Mouse (Mus musculus): ENCODE data around the gene Usf2. TPM values are rescaled to one million over a fixed set of nuclear protein-coding genes. Genes with fewer than 3 reads are reported as not detected.
"Not testable (repeated sequence)": the region's sequence is repeated elsewhere in the genome, so short reads cannot be mapped to it uniquely, and the experiment has no call there.

The Usf2 gene
- total RNA-seq, 2 experiments from 2014 or later: 134 to 139 TPM

DNA sequence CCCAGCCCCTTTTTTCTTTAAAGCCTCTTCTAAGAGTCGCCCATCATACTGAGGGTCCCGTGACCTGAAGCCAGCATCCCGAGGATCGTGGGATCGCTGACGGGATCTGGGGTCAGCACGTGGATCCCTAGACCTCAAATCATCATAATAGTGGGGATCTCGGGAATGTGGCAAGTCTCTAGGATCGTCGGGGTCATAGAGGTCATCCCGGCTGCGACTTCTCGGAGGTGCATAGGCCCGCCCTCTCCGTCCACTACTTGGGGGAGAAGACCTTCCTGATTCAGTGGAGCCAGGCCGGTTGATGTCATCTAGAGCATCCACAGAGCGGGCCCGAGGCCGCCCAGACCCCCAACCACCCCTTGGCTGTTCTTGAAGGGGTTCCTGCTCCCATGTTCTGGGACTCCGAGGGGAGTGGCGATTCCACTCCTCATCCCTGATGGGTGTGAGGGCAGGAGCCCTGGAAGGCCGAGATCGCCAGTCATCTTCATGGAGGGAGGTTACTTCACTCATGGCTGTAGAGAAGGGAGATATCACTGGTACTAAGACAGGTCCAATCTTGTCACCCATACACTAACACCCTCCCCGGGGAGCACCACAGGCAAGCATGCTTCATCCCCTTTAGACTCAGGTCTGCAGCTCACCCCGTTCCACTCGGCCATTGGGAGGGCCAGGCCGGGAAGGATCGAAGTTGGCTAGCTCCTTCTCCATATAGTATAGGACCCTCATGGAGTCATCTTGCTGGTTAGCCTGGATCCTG, 1.7 kb upstream of the Usf2 start:
- no peak for DNase-seq (ENCODE audit: low spot score in 2 of 2)

DNA sequence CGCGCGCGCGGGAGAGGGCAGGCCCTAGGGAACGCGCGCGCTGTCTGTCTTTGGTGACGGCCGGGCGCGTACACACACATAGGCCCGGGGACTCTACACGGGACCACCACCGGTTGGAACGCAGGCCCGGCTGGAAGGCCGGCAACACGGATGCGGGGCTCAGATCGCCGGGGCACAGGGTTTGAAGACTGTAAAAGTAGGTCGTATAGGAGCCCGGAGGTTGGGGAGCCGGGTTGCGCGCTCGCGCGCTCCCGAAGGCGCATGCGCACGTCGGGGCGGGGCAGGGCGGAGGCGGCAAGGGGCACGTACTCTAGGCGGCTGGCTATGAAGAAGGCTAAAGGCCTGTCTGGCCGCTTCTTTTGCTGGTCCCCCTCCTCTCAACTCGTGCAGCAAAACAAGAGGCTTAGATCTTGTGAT, 772 bp upstream of the Usf2 start:
- peak; percentile 88 to 93 for DNase-seq (ENCODE audit: low spot score in 2 of 2)

DNA sequence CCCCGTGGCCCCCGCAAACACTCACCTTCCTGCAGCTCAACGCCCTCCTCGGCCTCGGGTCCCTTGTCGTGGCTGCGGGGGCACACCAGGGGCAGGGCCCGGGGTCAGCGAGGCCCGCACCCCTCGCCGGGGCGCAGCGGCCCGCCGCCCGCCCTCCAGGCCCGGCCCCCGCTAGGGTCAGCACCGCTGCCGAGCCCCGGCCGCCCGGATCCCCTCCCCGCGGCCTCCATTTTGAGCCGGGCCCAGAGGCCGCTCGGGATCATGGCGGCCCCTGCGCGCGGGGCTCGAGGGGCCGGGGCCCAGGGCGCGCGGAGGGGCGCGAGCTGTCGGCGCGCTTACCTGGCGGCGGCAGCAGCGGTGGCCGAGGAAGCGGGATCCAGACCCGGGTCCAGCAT, 249 bp downstream of the Usf2 start:
- DNase-seq (ENCODE audit: low spot score in 2 of 2): peak; percentile 27 to 36

DNA sequence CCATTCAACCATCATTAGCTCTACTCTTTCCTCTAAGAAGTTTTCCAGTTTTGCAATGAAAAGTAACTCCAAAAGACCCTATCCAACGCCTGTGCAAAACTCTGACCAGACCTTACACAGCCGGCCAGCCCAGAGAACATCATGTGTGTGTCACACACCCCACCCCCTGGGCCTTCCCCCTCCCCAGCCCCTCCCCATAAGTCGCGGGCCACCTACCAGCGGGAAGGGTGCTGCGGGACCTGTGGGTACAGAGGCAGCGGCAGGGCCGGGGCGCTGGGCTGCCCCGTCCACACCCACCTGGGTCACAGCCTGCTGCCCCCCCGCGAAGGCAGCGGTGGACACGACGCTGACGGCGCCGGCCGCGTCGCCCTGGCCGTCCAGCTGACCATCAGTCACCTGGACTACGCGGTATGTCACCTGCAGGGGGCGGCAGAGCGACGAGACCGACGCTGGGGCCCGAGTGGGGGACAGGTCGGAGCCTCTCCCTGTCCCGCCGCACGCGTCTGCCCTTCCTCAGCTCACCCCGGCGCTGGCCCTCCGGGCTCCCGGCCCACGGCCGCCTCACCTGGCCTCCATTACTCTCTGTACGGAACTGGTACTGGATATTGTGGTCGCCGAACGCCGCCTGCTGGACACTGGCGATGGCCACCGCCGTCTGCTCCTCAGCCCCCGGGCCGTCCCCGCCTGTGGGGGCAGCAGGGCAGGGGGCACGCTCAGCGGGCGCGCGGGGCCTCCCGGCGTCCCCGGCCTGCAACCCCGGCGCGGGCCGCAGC, 833 bp downstream of the Usf2 start:
- peak; percentile 63 to 72 for DNase-seq (ENCODE audit: low spot score in 2 of 2)

DNA sequence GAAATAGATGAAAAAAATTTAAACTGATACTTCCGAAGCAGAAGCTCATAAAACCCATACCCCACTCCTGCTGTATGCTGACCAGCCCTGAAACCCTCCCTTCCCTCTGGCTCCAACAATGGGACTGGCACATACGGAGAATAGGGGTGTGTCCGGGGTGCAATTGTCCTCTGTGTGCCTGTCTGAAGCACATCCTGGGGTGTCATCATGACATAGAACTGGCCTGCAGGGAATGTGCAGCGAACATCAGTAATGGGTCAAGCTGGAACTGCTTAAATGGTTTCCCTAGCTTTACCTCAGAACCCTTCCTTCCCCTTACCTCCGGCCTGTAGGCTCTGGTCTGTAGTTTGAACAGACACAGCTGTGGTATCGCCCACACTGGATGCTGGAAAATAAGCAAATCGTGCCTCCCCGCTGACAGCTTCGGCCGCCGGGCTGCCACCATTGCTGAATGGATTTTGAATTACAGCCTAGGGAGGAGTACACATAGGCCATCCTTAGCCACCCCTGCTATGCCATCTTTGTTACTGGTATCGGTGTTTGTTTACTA, 1.6 kb downstream of the Usf2 start:
- no peak for DNase-seq (ENCODE audit: low spot score in 2 of 2)

DNA sequence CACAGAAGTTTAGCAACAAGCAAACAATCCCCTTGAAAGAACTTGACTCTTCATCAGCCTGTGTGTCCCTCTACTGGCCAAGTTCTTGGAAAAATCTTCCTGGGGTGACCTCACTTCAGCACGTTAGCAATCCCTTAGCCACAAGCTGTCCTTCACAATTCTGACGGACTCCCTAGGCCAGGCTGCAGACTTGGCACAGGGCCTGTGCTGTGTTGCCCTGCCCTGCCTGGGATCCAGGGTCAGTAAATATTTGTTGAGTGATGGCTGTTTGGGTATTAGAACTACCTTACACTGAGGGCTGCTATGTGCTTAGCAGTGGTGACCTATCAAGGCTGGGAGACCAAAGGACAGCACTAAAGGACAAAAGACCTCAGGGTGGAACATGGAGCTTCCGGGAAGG, 2.6 kb downstream of the Usf2 start:
- no peak for DNase-seq (ENCODE audit: low spot score in 2 of 2)

DNA sequence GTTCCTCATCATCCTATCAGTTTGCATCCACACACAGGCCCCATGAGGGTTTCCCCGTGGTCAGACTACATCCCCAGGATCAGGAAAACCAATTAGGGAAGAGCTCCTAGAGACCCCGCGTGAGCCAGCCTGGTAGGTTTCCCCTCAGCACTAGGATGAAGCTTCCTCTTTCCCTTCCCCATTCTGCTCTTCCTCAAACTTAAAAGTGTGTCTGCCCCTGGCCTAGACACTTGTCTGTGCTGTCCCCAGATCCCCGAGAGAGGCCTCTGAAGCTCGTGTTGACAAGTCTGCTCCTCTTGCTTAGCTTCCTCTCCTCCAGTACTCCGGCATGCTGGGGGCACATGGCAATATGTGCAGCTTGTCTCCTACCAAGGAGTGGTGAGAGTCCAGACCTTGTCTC, 3.1 kb downstream of the Usf2 start:
- no peak for DNase-seq (ENCODE audit: low spot score in 2 of 2)

DNA sequence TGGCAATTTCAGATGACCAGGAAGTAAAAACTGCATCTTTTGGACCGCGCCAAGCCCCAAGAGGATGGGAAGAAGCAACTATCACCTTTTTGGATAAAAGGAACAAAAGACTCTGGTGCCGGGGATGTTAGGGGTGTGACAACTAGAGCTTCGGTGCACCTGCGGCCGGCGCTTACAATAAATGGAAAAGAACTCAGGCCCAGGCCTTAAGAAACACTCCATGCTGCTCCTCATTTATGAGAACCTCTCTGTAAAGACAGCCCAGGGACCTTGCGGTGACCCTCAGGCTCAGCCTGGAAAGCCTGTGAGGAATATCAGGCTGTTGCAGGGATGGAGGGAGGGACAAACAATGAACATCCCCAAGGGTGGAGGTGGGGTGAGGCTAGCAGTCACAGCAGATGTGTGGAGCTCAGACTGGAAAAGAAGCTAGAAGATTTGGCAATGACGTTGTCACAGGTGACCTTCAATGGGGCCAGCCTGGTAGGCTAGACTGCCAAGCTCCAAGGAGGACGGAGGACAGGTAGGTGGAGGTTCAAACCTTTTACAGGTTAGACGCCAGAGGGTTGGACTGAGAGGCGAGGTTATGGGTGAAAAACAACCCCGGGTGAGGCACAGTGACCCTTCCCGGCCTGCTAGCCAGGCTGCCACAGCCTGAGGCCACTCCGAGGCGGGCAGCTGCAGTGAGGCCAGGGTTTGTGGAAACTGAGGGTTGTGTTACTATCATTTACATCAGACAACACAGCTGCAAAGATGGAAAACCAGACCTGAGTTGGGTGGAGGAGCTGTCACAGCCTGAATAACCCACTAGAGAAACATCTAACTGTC, 4.0 kb downstream of the Usf2 start:
- DNase-seq (ENCODE audit: low spot score in 2 of 2): no peak

DNA sequence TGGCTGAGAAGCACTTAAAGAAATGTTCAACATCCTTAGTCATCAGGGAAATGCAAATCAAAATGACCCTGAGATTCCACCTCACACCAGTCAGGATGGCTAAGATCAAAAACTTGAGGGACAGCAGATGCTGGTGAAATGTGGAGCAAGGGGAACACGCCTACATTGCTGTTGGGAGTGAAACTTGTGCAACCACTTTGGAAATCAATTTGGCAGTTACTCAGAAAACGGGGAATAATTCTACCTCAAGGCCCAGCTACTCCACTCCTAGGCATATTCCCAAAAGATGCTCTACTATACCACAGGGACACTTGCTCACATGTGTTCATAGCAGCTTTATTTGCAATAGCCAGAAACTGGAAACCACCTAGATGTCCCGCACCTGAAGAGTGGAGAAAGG, 6.7 kb downstream of the Usf2 start:
- DNase-seq (ENCODE audit: low spot score in 2 of 2): not testable (repeated sequence)

DNA sequence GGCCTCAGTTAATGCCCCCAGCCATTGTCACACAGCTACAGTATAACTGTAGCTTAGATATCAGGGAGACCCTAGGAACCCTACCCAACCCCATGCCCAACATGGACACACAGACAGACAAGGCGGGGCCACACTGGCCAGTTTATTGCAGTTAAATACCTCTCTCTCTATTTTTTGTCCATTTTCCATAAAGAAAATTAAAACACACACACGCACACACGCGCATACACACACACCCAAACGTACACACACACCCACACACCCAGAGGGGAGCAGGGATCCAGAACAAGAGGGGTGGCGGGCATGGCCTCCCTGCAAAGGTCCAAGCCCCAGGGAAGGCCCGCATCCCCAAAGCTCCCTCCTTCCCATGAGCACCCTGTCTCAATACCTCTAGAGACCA, 10.7 kb downstream of the Usf2 start:
- DNase-seq (ENCODE audit: low spot score in 2 of 2): no peak

DNA sequence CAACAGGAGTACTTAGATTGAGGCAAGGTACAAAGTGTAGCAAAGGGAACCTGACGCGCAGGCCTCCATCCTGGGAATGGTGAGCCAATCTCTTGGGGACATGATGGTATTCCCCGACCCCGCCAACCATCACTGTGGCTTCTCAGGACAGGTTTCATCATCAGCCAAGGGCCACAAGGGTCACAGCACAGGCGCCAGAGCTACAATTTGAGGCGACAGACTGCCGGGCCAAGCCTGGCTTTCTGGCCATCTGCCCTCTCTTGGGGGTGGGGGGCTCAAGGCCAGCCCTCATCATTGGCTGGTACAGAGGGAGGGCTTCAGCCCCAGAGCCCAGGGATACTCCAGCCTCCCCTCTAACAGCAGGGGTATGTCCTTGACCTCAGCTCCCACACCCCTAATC, 11.1 kb downstream of the Usf2 start:
- not testable (repeated sequence) for DNase-seq (ENCODE audit: low spot score in 2 of 2)

DNA sequence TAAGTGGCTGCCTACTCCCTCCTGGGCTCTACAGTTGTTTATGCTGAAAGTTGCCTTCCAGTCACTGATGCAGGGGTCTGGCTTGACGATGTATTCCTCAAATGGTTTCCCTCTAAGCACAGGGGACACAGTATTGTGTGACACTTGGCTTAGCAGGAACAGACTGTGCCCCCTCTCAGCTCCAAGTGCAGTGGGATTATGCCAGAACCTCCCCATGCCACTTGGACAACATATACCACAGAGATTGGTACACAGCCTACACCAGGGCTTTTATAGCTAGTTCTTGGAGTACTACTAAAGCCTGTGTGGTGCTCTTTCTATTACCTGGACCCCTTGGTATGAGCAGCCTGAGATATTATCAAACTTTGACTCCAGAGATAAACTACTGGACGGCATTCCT, 11.9 kb downstream of the Usf2 start:
- DNase-seq (ENCODE audit: low spot score in 2 of 2): not testable (repeated sequence)

DNA sequence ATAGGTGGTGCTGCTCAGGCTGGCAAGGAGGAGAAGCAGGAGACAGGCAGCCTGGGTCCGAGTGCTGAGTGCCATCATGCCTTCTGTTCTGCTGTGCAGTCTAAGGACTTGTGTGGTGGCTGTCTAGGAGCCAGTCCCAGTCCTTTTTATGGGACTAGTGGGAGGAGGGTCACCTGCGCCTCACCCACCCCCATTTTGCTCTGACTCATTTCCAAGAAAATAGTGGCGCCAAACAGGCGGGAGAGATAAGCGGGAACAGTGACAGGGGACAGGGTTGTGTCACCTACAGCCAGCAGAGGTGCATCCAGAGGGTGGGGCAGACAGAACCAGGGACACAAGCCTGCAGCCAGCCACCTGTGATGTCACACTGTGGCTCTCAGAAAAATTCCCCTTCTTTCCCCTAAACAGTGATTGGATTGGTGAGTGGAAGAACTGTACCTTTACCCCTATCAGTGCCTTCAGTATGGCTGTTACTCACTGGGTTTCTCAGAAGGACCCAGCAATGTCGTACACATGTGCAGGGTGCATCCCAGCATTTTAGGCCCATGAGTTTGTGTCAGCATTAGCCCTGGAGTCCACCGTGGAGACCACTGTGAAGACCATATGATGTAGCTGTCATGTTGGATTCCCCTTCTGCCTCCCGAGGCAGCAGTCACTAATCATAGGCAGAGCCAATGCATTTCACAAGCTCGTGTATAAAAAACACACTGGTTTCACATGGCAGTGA, 12.5 kb downstream of the Usf2 start, which contains the start of gene Hamp:
Gene Hamp (minus strand): TSS at position 124 of the 727 bp plus-strand sequence.
- no peak for DNase-seq (ENCODE audit: low spot score in 2 of 2)

DNA sequence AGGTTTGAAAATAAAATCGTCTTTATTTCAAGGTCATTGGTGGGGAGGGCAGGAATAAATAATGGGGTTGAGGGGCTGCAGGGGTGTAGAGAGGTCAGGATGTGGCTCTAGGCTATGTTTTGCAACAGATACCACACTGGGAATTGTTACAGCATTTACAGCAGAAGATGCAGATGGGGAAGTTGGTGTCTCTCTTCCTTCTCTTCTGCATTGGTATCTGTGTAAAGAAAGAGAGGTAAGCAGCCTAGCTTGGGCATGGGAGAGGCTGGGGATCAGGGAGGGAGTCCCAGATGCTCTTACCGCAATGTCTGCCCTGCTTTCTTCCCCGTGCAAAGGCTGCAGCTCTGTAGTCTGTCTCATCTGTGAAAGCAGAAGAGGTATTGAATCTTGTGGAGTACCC, 14.2 kb downstream of the Usf2 start:
- not testable (repeated sequence) for DNase-seq (ENCODE audit: low spot score in 2 of 2)

DNA sequence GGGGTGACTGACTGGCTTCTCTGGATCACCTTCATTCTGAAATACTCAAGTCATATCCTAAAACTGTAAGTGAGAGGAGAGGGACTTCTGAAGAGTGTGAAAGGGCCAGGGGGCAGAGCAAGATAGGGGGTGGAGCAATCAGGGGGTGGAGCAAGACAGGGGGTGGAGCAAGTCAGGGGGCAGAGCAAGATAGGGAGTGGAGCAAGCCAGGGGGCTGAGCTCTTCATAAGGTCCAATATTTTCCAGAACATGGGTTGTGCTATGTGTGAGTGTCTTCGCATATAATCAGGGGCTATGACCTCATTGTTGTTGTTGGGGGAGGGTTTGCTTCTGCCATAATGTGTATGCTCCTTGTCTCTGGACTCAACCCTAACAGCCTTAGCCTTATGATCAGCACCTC, 16.5 kb downstream of the Usf2 start:
- DNase-seq (ENCODE audit: low spot score in 2 of 2): not testable (repeated sequence)

DNA sequence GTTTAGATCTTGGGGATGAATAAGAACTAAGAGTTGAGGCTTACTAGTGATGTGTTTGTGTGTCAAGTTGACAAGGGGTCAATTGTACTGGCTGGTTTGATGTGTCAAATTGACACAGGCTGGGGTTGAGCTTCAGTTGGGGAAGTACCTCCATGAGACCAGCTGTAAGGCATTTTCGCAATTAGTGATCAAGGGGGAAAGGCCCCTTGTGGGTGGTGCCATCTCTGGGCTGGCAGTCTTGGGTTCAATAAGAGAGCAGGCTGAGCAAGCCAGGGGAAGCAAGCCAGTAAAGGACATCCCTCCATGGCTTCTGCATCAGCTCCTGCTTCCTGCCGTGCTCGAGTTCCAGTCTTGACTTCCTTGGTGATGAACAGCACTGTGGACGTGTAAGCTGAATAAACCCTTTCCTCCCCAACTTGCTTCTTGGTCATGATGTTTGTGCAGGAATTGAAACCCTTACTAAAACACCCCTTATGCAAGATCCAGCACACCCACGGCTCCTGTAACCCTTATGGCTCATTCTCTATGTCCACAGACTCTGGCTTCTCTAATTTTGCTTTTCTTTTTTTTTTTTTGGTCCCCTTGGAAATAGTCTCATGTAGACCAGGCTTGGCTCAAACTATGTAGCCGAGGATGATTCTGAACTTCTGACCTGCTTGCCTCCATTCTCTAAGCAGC, 21.0 kb downstream of the Usf2 start:
- DNase-seq (ENCODE audit: low spot score in 2 of 2): not testable (repeated sequence)

DNA sequence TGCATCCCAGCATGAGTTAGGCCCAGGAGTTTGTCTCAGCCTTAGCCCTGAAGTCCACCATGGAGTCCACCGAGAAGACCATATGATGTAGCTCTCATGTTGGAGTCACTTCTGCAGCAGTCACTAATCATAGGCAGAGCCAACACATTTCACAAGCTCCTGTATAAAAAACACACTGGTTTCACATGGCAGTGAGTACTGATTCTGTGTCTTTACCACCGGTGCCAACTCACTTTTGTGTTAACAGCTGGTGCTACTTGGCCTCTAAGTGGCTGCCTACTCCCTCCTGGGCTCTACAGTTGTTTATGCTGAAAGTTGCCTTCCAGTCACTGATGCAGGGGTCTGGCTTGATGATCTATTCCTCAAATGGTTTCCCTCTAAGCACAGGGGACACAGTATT, 32.0 kb downstream of the Usf2 start, which contains the start of gene Hamp2:
Gene Hamp2 (minus strand): TSS at position 101 of the 400 bp plus-strand sequence.
- not testable (repeated sequence) for DNase-seq (ENCODE audit: low spot score in 2 of 2)

DNA sequence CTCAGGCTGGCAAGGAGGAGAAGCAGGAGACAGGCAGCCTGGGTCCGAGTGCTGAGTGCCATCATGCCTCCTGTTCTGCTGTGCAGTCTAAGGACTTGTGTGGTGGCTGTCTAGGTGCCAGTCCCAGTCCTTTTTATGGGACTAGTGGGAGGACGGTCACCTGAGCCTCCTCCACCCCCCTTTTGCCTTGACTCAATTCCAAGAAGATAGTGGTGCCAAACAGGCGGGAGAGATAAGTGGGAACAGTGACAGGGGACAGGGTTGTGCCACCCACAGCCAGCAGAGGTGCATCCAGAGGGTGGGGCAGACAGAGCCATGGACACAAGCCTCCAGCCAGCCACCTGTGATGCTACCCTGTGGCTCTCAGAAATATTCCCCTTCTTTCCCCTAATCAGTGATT, 32.5 kb downstream of the Usf2 start:
- no peak for DNase-seq (ENCODE audit: low spot score in 2 of 2)

DNA sequence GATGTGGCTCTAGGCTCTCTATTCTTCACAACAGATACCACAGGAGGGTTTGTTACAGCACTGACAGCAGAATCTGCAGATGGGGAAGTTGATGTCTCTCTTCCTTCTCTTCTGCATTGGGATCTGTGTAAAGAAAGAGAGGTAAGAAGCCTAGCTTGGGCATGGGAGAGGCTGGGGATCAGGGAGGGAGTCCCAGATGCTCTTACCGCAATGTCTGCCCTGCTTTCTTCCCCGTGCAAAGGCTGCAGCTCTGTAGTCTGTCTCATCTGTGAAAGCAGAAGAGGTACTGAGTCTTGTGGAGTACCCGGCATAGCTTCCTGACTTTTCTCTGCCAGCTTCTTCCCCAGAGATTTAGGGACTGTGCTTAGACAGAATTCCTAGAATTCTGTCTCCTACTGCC, 34.1 kb downstream of the Usf2 start:
- DNase-seq (ENCODE audit: low spot score in 2 of 2): not testable (repeated sequence)

DNA sequence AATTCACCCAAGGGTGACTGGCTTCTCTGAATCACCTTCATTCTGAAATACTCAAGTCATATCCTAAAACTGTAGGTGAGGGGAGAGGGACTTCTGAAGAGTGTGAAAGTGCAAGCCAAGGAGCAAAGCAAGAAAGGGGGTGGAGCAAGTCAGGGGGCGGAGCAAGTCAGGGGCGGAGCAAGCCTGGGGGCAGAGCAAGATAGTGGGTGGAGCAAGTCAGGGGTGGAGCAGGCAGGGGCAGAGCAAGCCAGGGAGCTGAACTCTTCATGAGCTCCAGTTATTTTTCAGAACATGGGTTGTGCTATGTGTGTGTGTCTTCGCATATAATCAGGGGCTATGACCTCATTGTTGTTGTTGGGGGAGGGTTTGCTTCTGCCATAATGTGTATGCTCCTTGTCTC, 36.4 kb downstream of the Usf2 start:
- DNase-seq (ENCODE audit: low spot score in 2 of 2): no peak
